Mouse (Mus musculus) hindbrain, embryonic 11.5 days (tissue): ENCODE measurements around the gene Cacna1a. TPM values are rescaled to one million over a fixed set of nuclear protein-coding genes. Genes with fewer than 3 reads are reported as not detected.
A peak's percentile ranks its signal among the peaks of the same experiment; 100 is the strongest.

Experiments used
- ATAC-seq: fragments of 200-750 bp; cut with Nextera tagmentation; 2 replicates; pipeline ENCODE4 v1.8.0; 2017; ENCODE audit warnings: mild to moderate bottlenecking, moderate TSS enrichment, moderate library complexity; ENCODE audit not compliant: low FRiP score
- DNase-seq: peaks from one replicate; pipeline ENCODE4 v3.0.0-alpha.2; 2015; ENCODE audit warnings: low spot score
- H3K27ac ChIP-seq: fragments of 300-500 bp; sonication (generic); 2 replicates; pipeline ENCODE4 v1.5.1; 2014; ENCODE audit warnings: mild to moderate bottlenecking, low read depth, low read length
- H3K27me3 ChIP-seq: fragments of 300-500 bp; sonication (generic); 2 replicates; pipeline ENCODE4 v1.6.1; 2014; ENCODE audit warnings: mild to moderate bottlenecking, low read length, moderate library complexity, mixed read lengths; ENCODE audit not compliant: control insufficient read depth, insufficient read depth
- H3K36me3 ChIP-seq: fragments of 300-500 bp; sonication (generic); 2 replicates; pipeline ENCODE4 v1.6.1; 2014; ENCODE audit warnings: mild to moderate bottlenecking, low read length, moderate library complexity, mixed read lengths; ENCODE audit not compliant: control insufficient read depth, insufficient read depth
- H3K4me1 ChIP-seq: fragments of 300-500 bp; sonication (generic); replicated peaks from 2 replicates; pipeline ENCODE4 v1.6.1; 2014; ENCODE audit warnings: low read length, mixed read lengths; ENCODE audit not compliant: control insufficient read depth, insufficient read depth
- H3K4me2 ChIP-seq: fragments of 300-500 bp; sonication (generic); replicated peaks from 2 replicates; pipeline ENCODE4 v1.6.1; 2014; ENCODE audit warnings: mild to moderate bottlenecking, low read depth, low read length
- H3K4me3 ChIP-seq: fragments of 300-500 bp; sonication (generic); 2 replicates; pipeline ENCODE4 v1.5.1; 2014; ENCODE audit warnings: low read depth, low read length
- H3K9ac ChIP-seq: fragments of 300-500 bp; sonication (generic); 2 replicates; pipeline ENCODE4 v1.6.1; 2014; ENCODE audit warnings: low read depth, low read length
- H3K9me3 ChIP-seq: fragments of 300-500 bp; sonication (generic); 2 replicates; pipeline ENCODE4 v1.6.1; 2016; ENCODE audit warnings: low read length; ENCODE audit not compliant: control insufficient read depth
- WGBS: fragments of 180-500 bp; shearing (Covaris S2); extraction: QIAGEN DNeasy Blood & Tissue Kit; methylation state at CpG from one replicate; pipeline ENCODE4 v1.1.7; 2014; 5-methylcytosine and 5-hydroxymethylcytosine counted together
- polyA plus RNA-seq: library from polyadenylated mRNA; unstranded; fragments of >200 nt; fragmentation: Nextera tagmentation; extraction: Ambion mirVana; gene quantifications from 2 replicates; pipeline ENCODE4 v1.2.1, GENCODE M21; 2014

Gene Cacna1a
- polyA plus RNA-seq, 1 experiment from 2014 or later, result 10.4 TPM

GRCm38 (mm10) chr8:84388773-84389172 is 533 bp downstream of the Cacna1a start:
- Histone ChIP-seq H3K9ac (no peak overlapping the region), H3K4me1 (no peaks in the 10 kb centered on the region), H3K9me3 (no peaks in the 10 kb centered on the region), H3K27ac (no peak overlapping the region), H3K4me3 (no peak overlapping the region), H3K36me3 (no peaks in the 10 kb centered on the region), H3K27me3 (no peaks in the 10 kb centered on the region), H3K4me2 (no peak overlapping the region)
- ATAC-seq, result no peak
- DNase-seq, result no peak
- WGBS, result 81% methylated on average over 9 of the region's 9 CpGs

- Histone ChIP-seq H3K9me3 (no peaks in the 10 kb centered on the region), H3K9ac (no peak overlapping the region), H3K4me3 (no peak overlapping the region), H3K27ac (no peak overlapping the region), H3K4me2 (no peak overlapping the region), H3K36me3 (no peaks in the 10 kb centered on the region), H3K4me1 (no peaks in the 10 kb centered on the region), H3K27me3 (no peaks in the 10 kb centered on the region)
- DNase-seq, result no peak
- WGBS, result 92% methylated on average over 3 of the region's 3 CpGs
- no peak for ATAC-seq
Observed at GRCm38 (mm10) chr8:84389173-84389572, 933 bp downstream of the Cacna1a start.

- DNase-seq, result no peak
- Histone ChIP-seq H3K27ac (no peak overlapping the region), H3K9me3 (no peaks in the 10 kb centered on the region), H3K36me3 (no peaks in the 10 kb centered on the region), H3K4me2 (no peak overlapping the region), H3K27me3 (no peaks in the 10 kb centered on the region), H3K4me3 (no peak overlapping the region), H3K9ac (no peak overlapping the region), H3K4me1 (no peaks in the 10 kb centered on the region)
- ATAC-seq, result no peak
- 90% methylated on average over 5 of the region's 5 CpGs for WGBS
Observed at GRCm38 (mm10) chr8:84391611-84392010, 3.4 kb downstream of the Cacna1a start.

- Histone ChIP-seq H3K27ac (no peak overlapping the region), H3K4me1 (no peaks in the 10 kb centered on the region), H3K9me3 (no peaks in the 10 kb centered on the region), H3K27me3 (no peaks in the 10 kb centered on the region), H3K4me2 (no peak overlapping the region), H3K4me3 (no peak overlapping the region), H3K9ac (no peak overlapping the region), H3K36me3 (no peaks in the 10 kb centered on the region)
- ATAC-seq, result no peak
- DNase-seq, result no peak
- WGBS, result 69% methylated on average over 6 of the region's 6 CpGs
Observed at GRCm38 (mm10) chr8:84395751-84396457, 7.7 kb downstream of the Cacna1a start.

GRCm38 (mm10) chr8:84413886-84414851 is 25.9 kb downstream of the Cacna1a start:
- DNase-seq (peak; percentile 80), ATAC-seq (peak; percentile 77)
- H3K4me1 ChIP-seq, result no peaks in the 10 kb centered on the region
- peak overlapping the region; percentile 69 for H3K9ac ChIP-seq
- H3K9me3 ChIP-seq, result no peaks in the 10 kb centered on the region
- under 1% methylated on average over 52 of the region's 72 CpGs for WGBS
- H3K27ac ChIP-seq, result peak overlapping the region; percentile 91
- H3K4me3 ChIP-seq, result peak overlapping the region; percentile 71
- H3K4me2 ChIP-seq, result peak overlapping the region; percentile 90
- peaks cover 7% of the 10 kb centered on the region; the same call in 1 of the 2 replicates for H3K27me3 ChIP-seq
- H3K36me3 ChIP-seq, result no peaks in the 10 kb centered on the region

DNA sequence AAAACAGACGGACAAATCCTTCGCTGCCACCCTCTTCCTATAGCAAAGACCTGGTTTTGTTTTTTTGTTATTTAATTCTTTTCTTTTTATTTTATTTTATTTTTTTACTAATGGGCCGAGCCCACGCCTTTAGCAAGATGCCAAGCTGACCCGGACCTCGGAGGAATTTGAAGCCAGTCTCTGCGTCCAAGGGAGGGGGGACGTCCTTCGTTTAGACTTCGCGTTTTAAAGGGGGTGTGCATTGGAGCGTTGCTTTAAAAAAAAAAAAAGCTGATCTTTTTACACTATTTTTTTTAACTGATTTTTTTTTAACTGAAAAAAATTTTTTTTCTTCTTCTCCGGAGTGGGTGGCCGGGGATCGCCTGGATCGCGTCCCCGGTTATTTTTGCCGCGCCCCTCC is 26.7 kb downstream of the Cacna1a start:
- peak overlapping the region; percentile 91 for H3K27ac ChIP-seq
- no peak for ATAC-seq
- H3K9ac ChIP-seq, result peak overlapping the region; percentile 69
- H3K27me3 ChIP-seq, result peaks cover 7% of the 10 kb centered on the region; the same call in 1 of the 2 replicates
- no peaks in the 10 kb centered on the region for H3K36me3 ChIP-seq
- H3K9me3 ChIP-seq, result no peaks in the 10 kb centered on the region
- H3K4me2 ChIP-seq, result peak overlapping the region; percentile 90
- H3K4me3 ChIP-seq, result peak overlapping the region; percentile 71
- H3K4me1 ChIP-seq, result no peaks in the 10 kb centered on the region
- 0% methylated on average over 19 of the region's 20 CpGs for WGBS
- DNase-seq, result no peak

DNA sequence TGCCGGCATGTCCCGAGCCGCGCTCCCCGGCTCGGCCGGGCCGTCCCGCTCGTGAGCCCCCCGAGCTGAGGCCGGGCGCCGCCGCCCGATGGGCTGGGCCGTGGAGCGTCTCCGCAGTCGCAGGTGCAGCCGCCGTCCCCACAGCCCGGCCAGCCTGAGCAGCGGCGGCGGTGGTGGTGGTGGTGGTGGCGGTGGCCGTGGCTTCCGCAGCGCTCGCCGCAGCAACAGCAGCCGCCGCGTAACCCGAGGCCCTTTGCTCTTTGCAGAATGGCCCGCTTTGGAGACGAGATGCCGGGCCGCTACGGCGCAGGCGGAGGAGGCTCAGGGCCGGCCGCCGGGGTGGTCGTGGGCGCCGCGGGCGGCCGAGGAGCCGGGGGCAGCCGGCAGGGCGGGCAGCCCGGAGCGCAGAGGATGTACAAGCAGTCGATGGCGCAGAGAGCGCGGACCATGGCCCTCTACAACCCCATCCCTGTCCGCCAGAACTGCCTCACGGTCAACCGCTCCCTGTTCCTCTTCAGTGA is 27.2 kb downstream of the Cacna1a start:
- under 1% methylated on average over 27 of the region's 64 CpGs for WGBS
- Histone ChIP-seq H3K4me1 (no peaks in the 10 kb centered on the region), H3K9me3 (no peaks in the 10 kb centered on the region), H3K36me3 (no peaks in the 10 kb centered on the region), H3K9ac (peak overlapping the region; percentile 69), H3K27me3 (peaks cover 7% of the 10 kb centered on the region; the same call in 1 of the 2 replicates), H3K27ac (peak overlapping the region; percentile 91), H3K4me2 (peak overlapping the region; percentile 90), H3K4me3 (peak overlapping the region; percentile 71)
- DNase-seq (peak; percentile 71), ATAC-seq (peak; percentile 77)

GRCm38 (mm10) chr8:84416041-84416440 is 27.8 kb downstream of the Cacna1a start:
- peak; percentile 28; the same call in 1 of the 2 replicates for ATAC-seq
- H3K9ac ChIP-seq, result peak overlapping the region; percentile 69
- 20% methylated on average over 12 of the region's 14 CpGs for WGBS
- peak overlapping the region; percentile 91; the same call in 1 of the 2 replicates for H3K27ac ChIP-seq
- no peaks in the 10 kb centered on the region for H3K9me3 ChIP-seq
- H3K4me1 ChIP-seq, result no peaks in the 10 kb centered on the region
- H3K36me3 ChIP-seq, result no peaks in the 10 kb centered on the region
- no peak for DNase-seq
- peak overlapping the region; percentile 71 for H3K4me3 ChIP-seq
- peak overlapping the region; percentile 90 for H3K4me2 ChIP-seq
- H3K27me3 ChIP-seq, result peaks cover 7% of the 10 kb centered on the region; the same call in 1 of the 2 replicates
